Mouse (Mus musculus) layer of hippocampus, adult 9-11 months (tissue): ENCODE measurements around the gene Arntl.
"Not testable (repeated sequence)": the region's sequence is repeated elsewhere in the genome, so short reads cannot be mapped to it uniquely, and the experiment has no call there.

Source experiments
- DNase-seq: peaks from one replicate; pipeline ENCODE4 v3.0.0; 2022

The Arntl gene

GRCm38 (mm10) chr7:113253777-113254405 lies 46.6 kb downstream of the Arntl start:
- no peak for DNase-seq

GRCm38 (mm10) chr7:113256046-113256445 lies 48.8 kb downstream of the Arntl start:
- no peak for DNase-seq

- no peak for DNase-seq
Observed at GRCm38 (mm10) chr7:113258430-113258829, 51.2 kb downstream of the Arntl start.

- no peak for DNase-seq
Observed at GRCm38 (mm10) chr7:113260321-113261167, 53.3 kb downstream of the Arntl start.

GRCm38 (mm10) chr7:113261690-113262089 lies 54.4 kb downstream of the Arntl start:
- DNase-seq, result no peak

- not testable (repeated sequence) for DNase-seq
Observed at GRCm38 (mm10) chr7:113262510-113263467, 55.5 kb downstream of the Arntl start.

- DNase-seq, result no peak
Observed at GRCm38 (mm10) chr7:113263990-113264389, 56.7 kb downstream of the Arntl start.

- DNase-seq, result no peak
Observed at GRCm38 (mm10) chr7:113268287-113268686, 61.0 kb downstream of the Arntl start.

GRCm38 (mm10) chr7:113269081-113269480 lies 61.8 kb downstream of the Arntl start:
- DNase-seq, result no peak

- DNase-seq, result no peak
Observed at GRCm38 (mm10) chr7:113269921-113270320, 62.7 kb downstream of the Arntl start.

GRCm38 (mm10) chr7:113270551-113270950 lies 63.3 kb downstream of the Arntl start:
- DNase-seq, result no peak

GRCm38 (mm10) chr7:113270991-113271390 lies 63.7 kb downstream of the Arntl start:
- no peak for DNase-seq

GRCm38 (mm10) chr7:113272338-113272997 lies 65.2 kb downstream of the Arntl start:
- DNase-seq, result no peak

- no peak for DNase-seq
Observed at GRCm38 (mm10) chr7:113277245-113277644, 70.0 kb downstream of the Arntl start.

GRCm38 (mm10) chr7:113278493-113278892 lies 71.2 kb downstream of the Arntl start:
- no peak for DNase-seq

GRCm38 (mm10) chr7:113279246-113279645 lies 72.0 kb downstream of the Arntl start:
- no peak for DNase-seq

- no peak for DNase-seq
Observed at GRCm38 (mm10) chr7:113285405-113285804, 78.1 kb downstream of the Arntl start.

- DNase-seq, result no peak
Observed at GRCm38 (mm10) chr7:113289211-113289610, 81.9 kb downstream of the Arntl start.

GRCm38 (mm10) chr7:113291741-113292140 lies 84.5 kb downstream of the Arntl start:
- DNase-seq, result no peak

- no peak for DNase-seq
Observed at GRCm38 (mm10) chr7:113292193-113292592, 84.9 kb downstream of the Arntl start.

- no peak for DNase-seq
Observed at GRCm38 (mm10) chr7:113294598-113294997, 87.3 kb downstream of the Arntl start.

- DNase-seq, result no peak
Observed at GRCm38 (mm10) chr7:113295077-113295890, 88.0 kb downstream of the Arntl start.
